Mouse (Mus musculus) liver, embryonic 14.5 days (tissue): ENCODE data around the gene Pfkm.

Experiments
- CTCF ChIP-seq: IDR thresholded peaks from 2 replicates; pipeline ENCODE4 v1.5.1; 2016; ENCODE audit warnings: antibody characterized with exemption, low read depth, control low read depth
- EP300 ChIP-seq: IDR thresholded peaks from 2 replicates; pipeline ENCODE4 v1.6.1; 2016; ENCODE audit warnings: antibody characterized with exemption, low read depth

DNA sequence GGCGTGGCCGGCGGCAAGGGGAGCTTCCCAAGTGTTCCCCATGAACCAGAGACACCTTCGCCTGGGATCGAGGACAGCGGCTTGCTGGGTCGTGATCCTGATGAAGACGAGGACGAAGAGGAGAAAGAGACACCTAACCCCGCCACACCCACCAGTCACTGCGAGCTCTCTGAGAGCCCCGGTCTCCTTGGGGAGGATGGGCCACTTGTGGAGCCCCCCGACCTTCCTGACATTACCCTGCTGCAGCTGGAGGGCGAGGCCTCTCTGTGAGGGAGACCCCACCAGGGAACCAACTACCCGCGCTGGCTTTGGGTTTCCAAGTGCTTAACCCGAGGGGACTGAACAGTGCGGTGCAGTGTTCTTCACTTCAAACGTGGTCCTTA lies 76.2 kb downstream of the Pfkm start:
- TF ChIP-seq CTCF (no peak), EP300 (no peak)
